Mouse (Mus musculus) forebrain, embryonic 13.5 days (tissue): ENCODE results near the gene Ms4a8a. TPM values are rescaled to one million over a fixed set of nuclear protein-coding genes. Genes with fewer than 3 reads are reported as not detected.
"Not testable (repeated sequence)": the region's sequence is repeated elsewhere in the genome, so short reads cannot be mapped to it uniquely, and the experiment has no call there.

ENCODE experiments used
- ATAC-seq: fragments of 200-750 bp; cut with Nextera tagmentation; 2 replicates; pipeline ENCODE4 v1.8.0; 2017
- H3K27ac ChIP-seq: fragments of 300-500 bp; sonication (generic); 2 replicates; pipeline ENCODE4 v1.5.1; 2015; ENCODE audit warnings: inconsistent platforms, mild to moderate bottlenecking, moderate library complexity
- H3K27me3 ChIP-seq: fragments of 300-500 bp; sonication (generic); 2 replicates; pipeline ENCODE4 v1.6.1; 2015; ENCODE audit warnings: mild to moderate bottlenecking, inconsistent platforms
- H3K36me3 ChIP-seq: fragments of 300-500 bp; sonication (generic); 2 replicates; pipeline ENCODE4 v1.6.1; 2015; ENCODE audit warnings: mild to moderate bottlenecking, inconsistent platforms; ENCODE audit not compliant: poor library complexity, severe bottlenecking
- H3K4me1 ChIP-seq: fragments of 300-500 bp; sonication (generic); 2 replicates; pipeline ENCODE4 v1.6.1; 2015; ENCODE audit warnings: inconsistent platforms
- H3K4me2 ChIP-seq: fragments of 300-500 bp; sonication (generic); 2 replicates; pipeline ENCODE4 v1.6.1; 2015; ENCODE audit warnings: inconsistent platforms, mild to moderate bottlenecking, moderate library complexity
- H3K4me3 ChIP-seq: fragments of 300-500 bp; sonication (generic); 2 replicates; pipeline ENCODE4 v1.5.1; 2015; ENCODE audit warnings: mild to moderate bottlenecking, inconsistent platforms
- H3K9ac ChIP-seq: fragments of 300-500 bp; sonication (generic); 2 replicates; pipeline ENCODE4 v1.6.1; 2015; ENCODE audit warnings: mild to moderate bottlenecking, inconsistent platforms
- H3K9me3 ChIP-seq: fragments of 300-500 bp; sonication (generic); replicated peaks from 2 replicates; pipeline ENCODE4 v1.6.1; 2016; ENCODE audit warnings: inconsistent platforms
- WGBS: fragments of 180-500 bp; shearing (Covaris S2); methylation state at CpG from one replicate; pipeline ENCODE4 v1.1.7; 2015; 5-methylcytosine and 5-hydroxymethylcytosine counted together
- polyA plus RNA-seq: library from polyadenylated mRNA; unstranded; fragments of >200 nt; fragmentation: Nextera tagmentation; extraction: Ambion mirVana; gene quantifications from 2 replicates; pipeline ENCODE4 v1.2.1, GENCODE M21; 2015

Ms4a8a gene
- not detected in 2 replicates for polyA plus RNA-seq

- Histone ChIP-seq H3K4me2 (no peak within 1 kb of the TSS), H3K9me3 (no peaks in the 10 kb centered on the region), H3K9ac (no peak within 1 kb of the TSS), H3K27me3 (no peaks in the 10 kb centered on the region), H3K27ac (no peak within 1 kb of the TSS), H3K36me3 (no peaks in the 10 kb centered on the region), H3K4me1 (no peaks in the 10 kb centered on the region), H3K4me3 (no peak within 1 kb of the TSS)
- no peak for ATAC-seq
- 88% methylated on average over 4 of the region's 4 CpGs for WGBS
Measured at GRCm38 (mm10) chr19:11080934-11081333, at the start of gene Ms4a8a. Gene Ms4a8a (minus strand): TSS chr19:11081102.

GRCm38 (mm10) chr19:11129702-11130101, 48.8 kb upstream of the Ms4a8a start:
- ATAC-seq: no peak
- no peak overlapping the region for H3K27ac ChIP-seq
- H3K4me2 ChIP-seq: no peak overlapping the region
- 90% methylated on average over 1 of the region's 1 CpGs for WGBS
- no peak overlapping the region for H3K4me3 ChIP-seq
- H3K9ac ChIP-seq: no peak overlapping the region
- no peaks in the 10 kb centered on the region for H3K36me3 ChIP-seq
- H3K27me3 ChIP-seq: no peaks in the 10 kb centered on the region
- peaks cover 2% of the 10 kb centered on the region; the same call in 1 of the 2 replicates for H3K9me3 ChIP-seq
- H3K4me1 ChIP-seq: no peaks in the 10 kb centered on the region

- H3K4me1 ChIP-seq, H3K27ac ChIP-seq, H3K36me3 ChIP-seq, H3K9ac ChIP-seq, H3K9me3 ChIP-seq, H3K27me3 ChIP-seq: not testable (repeated sequence)
- 2% methylated on average over 12 of the region's 38 CpGs for WGBS
- peak; percentile 99 for ATAC-seq
- Histone ChIP-seq H3K4me2 (peak overlapping the region; percentile 51), H3K4me3 (peak overlapping the region; percentile 34)
Measured at GRCm38 (mm10) chr19:11121016-11121420, 40.1 kb upstream of the Ms4a8a start.

GRCm38 (mm10) chr19:11119338-11119737, 38.4 kb upstream of the Ms4a8a start:
- Histone ChIP-seq H3K27me3 (no peaks in the 10 kb centered on the region), H3K27ac (no peak overlapping the region), H3K9me3 (no peaks in the 10 kb centered on the region), H3K4me3 (no peak overlapping the region), H3K36me3 (no peaks in the 10 kb centered on the region), H3K4me2 (no peak overlapping the region), H3K9ac (no peak overlapping the region), H3K4me1 (no peaks in the 10 kb centered on the region)
- ATAC-seq: no peak
- 80% methylated on average over 2 of the region's 2 CpGs for WGBS

GRCm38 (mm10) chr19:11107746-11108145, 26.8 kb upstream of the Ms4a8a start:
- no peaks in the 10 kb centered on the region for H3K4me1 ChIP-seq
- ATAC-seq: no peak
- H3K9ac ChIP-seq: no peak overlapping the region
- no peak overlapping the region for H3K4me3 ChIP-seq
- no peaks in the 10 kb centered on the region for H3K36me3 ChIP-seq
- no peak overlapping the region for H3K4me2 ChIP-seq
- 88% methylated on average over 3 of the region's 3 CpGs for WGBS
- H3K27me3 ChIP-seq: no peaks in the 10 kb centered on the region
- H3K27ac ChIP-seq: no peak overlapping the region
- H3K9me3 ChIP-seq: no peaks in the 10 kb centered on the region

GRCm38 (mm10) chr19:11101880-11102279, 21.0 kb upstream of the Ms4a8a start:
- no peak for ATAC-seq
- Histone ChIP-seq H3K36me3 (no peaks in the 10 kb centered on the region), H3K4me2 (no peak overlapping the region), H3K27ac (no peak overlapping the region), H3K9ac (no peak overlapping the region), H3K4me3 (no peak overlapping the region), H3K4me1 (no peaks in the 10 kb centered on the region), H3K9me3 (no peaks in the 10 kb centered on the region), H3K27me3 (no peaks in the 10 kb centered on the region)
- 81% methylated on average over 1 of the region's 1 CpGs for WGBS

GRCm38 (mm10) chr19:11098401-11098800, 17.5 kb upstream of the Ms4a8a start:
- Histone ChIP-seq H3K36me3 (no peaks in the 10 kb centered on the region), H3K4me3 (no peak overlapping the region), H3K4me1 (no peaks in the 10 kb centered on the region), H3K27ac (no peak overlapping the region), H3K9me3 (no peaks in the 10 kb centered on the region), H3K4me2 (no peak overlapping the region), H3K27me3 (peaks cover 3% of the 10 kb centered on the region), H3K9ac (no peak overlapping the region)
- no peak for ATAC-seq
- 80% methylated on average over 3 of the region's 3 CpGs for WGBS

- Histone ChIP-seq H3K4me2 (peak overlapping the region; percentile 56), H3K27me3 (peaks cover 11% of the 10 kb centered on the region), H3K4me3 (peak overlapping the region; percentile 31)
- 6% methylated on average over 38 of the region's 50 CpGs for WGBS
- H3K27ac ChIP-seq, H3K36me3 ChIP-seq, H3K9ac ChIP-seq, H3K9me3 ChIP-seq, H3K4me1 ChIP-seq: not testable (repeated sequence)
- peak; percentile 50; the same call in 1 of the 2 replicates for ATAC-seq
Measured at GRCm38 (mm10) chr19:11092131-11092530, 11.2 kb upstream of the Ms4a8a start.

GRCm38 (mm10) chr19:11070364-11070763, 10.5 kb downstream of the Ms4a8a start:
- Histone ChIP-seq H3K4me1 (no peaks in the 10 kb centered on the region), H3K27me3 (no peaks in the 10 kb centered on the region), H3K4me2 (no peak overlapping the region), H3K27ac (no peak overlapping the region), H3K36me3 (no peaks in the 10 kb centered on the region), H3K9ac (no peak overlapping the region), H3K4me3 (no peak overlapping the region), H3K9me3 (no peaks in the 10 kb centered on the region)
- WGBS: 92% methylated on average over 3 of the region's 3 CpGs
- no peak for ATAC-seq

- Histone ChIP-seq H3K27me3 (no peaks in the 10 kb centered on the region), H3K9ac (no peak overlapping the region), H3K36me3 (no peaks in the 10 kb centered on the region), H3K9me3 (no peaks in the 10 kb centered on the region), H3K4me2 (no peak overlapping the region), H3K4me3 (no peak overlapping the region), H3K4me1 (no peaks in the 10 kb centered on the region), H3K27ac (no peak overlapping the region)
- ATAC-seq: no peak
- 79% methylated on average over 2 of the region's 2 CpGs for WGBS
Measured at GRCm38 (mm10) chr19:11065202-11065875, 15.6 kb downstream of the Ms4a8a start.

- Histone ChIP-seq H3K4me3 (no peak overlapping the region), H3K27me3 (no peaks in the 10 kb centered on the region), H3K4me2 (no peak overlapping the region), H3K27ac (no peak overlapping the region), H3K9ac (no peak overlapping the region), H3K9me3 (no peaks in the 10 kb centered on the region), H3K4me1 (no peaks in the 10 kb centered on the region), H3K36me3 (no peaks in the 10 kb centered on the region)
- WGBS: 83% methylated on average over 1 of the region's 1 CpGs
- no peak for ATAC-seq
Measured at GRCm38 (mm10) chr19:11060900-11061299, 20.0 kb downstream of the Ms4a8a start.

- no peaks in the 10 kb centered on the region for H3K27me3 ChIP-seq
- no peak overlapping the region for H3K4me2 ChIP-seq
- no peaks in the 10 kb centered on the region for H3K9me3 ChIP-seq
- H3K4me3 ChIP-seq: no peak overlapping the region
- H3K36me3 ChIP-seq: no peaks in the 10 kb centered on the region
- no peak overlapping the region for H3K27ac ChIP-seq
- no peaks in the 10 kb centered on the region for H3K4me1 ChIP-seq
- no peak for ATAC-seq
- no peak overlapping the region for H3K9ac ChIP-seq
Measured at GRCm38 (mm10) chr19:11059967-11060366, 20.9 kb downstream of the Ms4a8a start.

GRCm38 (mm10) chr19:11055700-11056099, 25.2 kb downstream of the Ms4a8a start:
- not testable (repeated sequence) for H3K4me1 ChIP-seq, H3K9ac ChIP-seq, ATAC-seq, H3K9me3 ChIP-seq, H3K27me3 ChIP-seq, H3K4me2 ChIP-seq, H3K4me3 ChIP-seq, H3K27ac ChIP-seq, H3K36me3 ChIP-seq
- WGBS: 90% methylated on average over 1 of the region's 1 CpGs
